Mouse (Mus musculus) liver, postnatal 0 days (tissue): Measurements from ENCODE around the gene Smarca4. TPM values are rescaled to one million over a fixed set of nuclear protein-coding genes. Genes with fewer than 3 reads are reported as not detected.

ENCODE experiments used
- ATAC-seq: fragments of 200-750 bp; cut with Nextera tagmentation; 2 replicates; pipeline ENCODE4 v1.8.0; 2017; ENCODE audit warnings: mild to moderate bottlenecking, moderate library complexity
- DNase-seq: peaks from one replicate; pipeline ENCODE4 v3.0.0-alpha.2; 2016
- H3K27ac ChIP-seq: fragments of 300-500 bp; sonication (generic); 2 replicates; pipeline ENCODE4 v1.5.1; 2014; ENCODE audit warnings: antibody characterized with exemption, moderate library complexity, mild to moderate bottlenecking, low read depth
- H3K27me3 ChIP-seq: fragments of 300-500 bp; sonication (generic); 2 replicates; pipeline ENCODE4 v1.6.1; 2014; ENCODE audit warnings: low read length, control low read depth, mixed read lengths; ENCODE audit not compliant: insufficient read depth
- H3K36me3 ChIP-seq: fragments of 300-500 bp; sonication (generic); replicated peaks from 2 replicates; pipeline ENCODE4 v1.6.1; 2014; ENCODE audit warnings: mild to moderate bottlenecking, control low read depth, low read length, moderate library complexity, mixed read lengths; ENCODE audit not compliant: insufficient read depth
- H3K4me1 ChIP-seq: fragments of 300-500 bp; sonication (generic); 2 replicates; pipeline ENCODE4 v1.6.1; 2014; ENCODE audit warnings: antibody characterized with exemption, mild to moderate bottlenecking, control low read depth; ENCODE audit not compliant: insufficient read depth
- H3K4me2 ChIP-seq: fragments of 300-500 bp; sonication (generic); 2 replicates; pipeline ENCODE4 v1.6.1; 2014; ENCODE audit warnings: low read depth, mild to moderate bottlenecking, low read length, moderate library complexity, mixed read lengths
- H3K4me3 ChIP-seq: fragments of 300-500 bp; sonication (generic); 2 replicates; pipeline ENCODE4 v1.5.1; 2014; ENCODE audit warnings: low read depth, low read length
- H3K9ac ChIP-seq: fragments of 300-500 bp; sonication (generic); replicated peaks from 2 replicates; pipeline ENCODE4 v1.6.1; 2014; ENCODE audit warnings: mild to moderate bottlenecking, moderate library complexity
- H3K9me3 ChIP-seq: fragments of 300-500 bp; sonication (generic); 2 replicates; pipeline ENCODE4 v1.6.1; 2016; ENCODE audit warnings: mild to moderate bottlenecking, control low read depth, low read length, mixed read lengths
- CTCF ChIP-seq: sonication (generic); IDR thresholded peaks from 2 replicates; pipeline ENCODE4 v1.5.1; 2016; ENCODE audit warnings: antibody characterized with exemption, low read depth
- EP300 ChIP-seq: IDR thresholded peaks from 2 replicates; pipeline ENCODE4 v1.6.1; 2016; ENCODE audit warnings: antibody characterized with exemption, low read depth, mild to moderate bottlenecking
- WGBS: fragments of 180-500 bp; shearing (Covaris S2); extraction: QIAGEN DNeasy Blood & Tissue Kit; methylation state at CpG from one replicate; pipeline ENCODE4 v1.1.7; 2014; ENCODE audit not compliant: insufficient replicate concordance; 5-methylcytosine and 5-hydroxymethylcytosine counted together
- polyA plus RNA-seq: library from polyadenylated mRNA; unstranded; fragments of >200 nt; fragmentation: Nextera tagmentation; extraction: Ambion mirVana; gene quantifications from 2 replicates; pipeline ENCODE4 v1.2.1, GENCODE M21; 2015

Gene Smarca4
- polyA plus RNA-seq, 1 experiment from 2014 or later: 14.3 TPM

GRCm38 (mm10) chr9:21635639-21636038 lies 19.7 kb downstream of the Smarca4 start:
- WGBS: 90% methylated on average over 7 of the region's 7 CpGs

GRCm38 (mm10) chr9:21639031-21639430 lies 23.1 kb downstream of the Smarca4 start:
- Histone ChIP-seq H3K9me3 (no peaks in the 10 kb centered on the region), H3K27ac (no peak overlapping the region), H3K4me1 (no peaks in the 10 kb centered on the region), H3K27me3 (no peaks in the 10 kb centered on the region), H3K36me3 (peaks cover 96% of the 10 kb centered on the region), H3K4me2 (no peak overlapping the region), H3K9ac (no peak overlapping the region), H3K4me3 (no peak overlapping the region)
- ATAC-seq (no peak), DNase-seq (no peak)
- TF ChIP-seq EP300 (no peak), CTCF (no peak)
- WGBS: 88% methylated on average over 11 of the region's 11 CpGs

More at GRCm38 (mm10) chr9:21635639-21636038, 19.7 kb downstream of the Smarca4 start:
- DNase-seq (no peak), ATAC-seq (no peak)
- Histone ChIP-seq H3K27ac (no peak overlapping the region), H3K27me3 (no peaks in the 10 kb centered on the region), H3K4me3 (no peak overlapping the region), H3K9me3 (no peaks in the 10 kb centered on the region), H3K9ac (no peak overlapping the region), H3K36me3 (peaks cover 82% of the 10 kb centered on the region), H3K4me1 (no peaks in the 10 kb centered on the region), H3K4me2 (no peak overlapping the region)
- TF ChIP-seq CTCF (no peak), EP300 (no peak)

- no peak for ATAC-seq
- Histone ChIP-seq H3K9me3 (no peaks in the 10 kb centered on the region), H3K36me3 (peaks cover 84% of the 10 kb centered on the region), H3K9ac (no peak overlapping the region), H3K27ac (no peak overlapping the region), H3K4me3 (no peak overlapping the region), H3K4me2 (no peak overlapping the region), H3K4me1 (no peaks in the 10 kb centered on the region), H3K27me3 (no peaks in the 10 kb centered on the region)
- no peak for DNase-seq
- 90% methylated on average over 3 of the region's 3 CpGs for WGBS
- TF ChIP-seq EP300 (no peak), CTCF (no peak)
Observed at GRCm38 (mm10) chr9:21646366-21646765, 30.4 kb downstream of the Smarca4 start.

GRCm38 (mm10) chr9:21647721-21648120 lies 31.8 kb downstream of the Smarca4 start:
- WGBS: 83% methylated on average over 6 of the region's 6 CpGs
- Histone ChIP-seq H3K9ac (no peak overlapping the region), H3K4me1 (no peaks in the 10 kb centered on the region), H3K9me3 (no peaks in the 10 kb centered on the region), H3K27ac (no peak overlapping the region), H3K4me2 (no peak overlapping the region), H3K27me3 (no peaks in the 10 kb centered on the region), H3K4me3 (no peak overlapping the region), H3K36me3 (peaks cover 80% of the 10 kb centered on the region)
- ATAC-seq (no peak), DNase-seq (no peak)
- TF ChIP-seq CTCF (no peak), EP300 (no peak)

- ATAC-seq (no peak), DNase-seq (no peak)
- Histone ChIP-seq H3K4me3 (no peak overlapping the region), H3K4me1 (no peaks in the 10 kb centered on the region), H3K27me3 (no peaks in the 10 kb centered on the region), H3K27ac (no peak overlapping the region), H3K9ac (no peak overlapping the region), H3K36me3 (peaks cover 78% of the 10 kb centered on the region), H3K4me2 (no peak overlapping the region), H3K9me3 (no peaks in the 10 kb centered on the region)
- 88% methylated on average over 5 of the region's 5 CpGs for WGBS
- TF ChIP-seq CTCF (no peak), EP300 (no peak)
Observed at GRCm38 (mm10) chr9:21652263-21652662, 36.3 kb downstream of the Smarca4 start.

- no peak overlapping the region for H3K4me2 ChIP-seq
- H3K9ac ChIP-seq: no peak overlapping the region
- no peak for TF ChIP-seq EP300
- TF ChIP-seq CTCF: no peak
- no peaks in the 10 kb centered on the region for H3K4me1 ChIP-seq
- H3K36me3 ChIP-seq: peaks cover 69% of the 10 kb centered on the region
- no peak for DNase-seq
- no peak for ATAC-seq
- no peaks in the 10 kb centered on the region for H3K27me3 ChIP-seq
- 68% methylated on average over 2 of the region's 2 CpGs for WGBS
- no peak overlapping the region for H3K27ac ChIP-seq
- no peak overlapping the region for H3K4me3 ChIP-seq
- no peaks in the 10 kb centered on the region for H3K9me3 ChIP-seq
Observed at GRCm38 (mm10) chr9:21653253-21653652, 37.3 kb downstream of the Smarca4 start.

GRCm38 (mm10) chr9:21662034-21662433 lies 46.1 kb downstream of the Smarca4 start:
- Histone ChIP-seq H3K27ac (no peak overlapping the region), H3K9me3 (no peaks in the 10 kb centered on the region), H3K9ac (no peak overlapping the region), H3K36me3 (peaks cover 80% of the 10 kb centered on the region), H3K4me1 (no peaks in the 10 kb centered on the region), H3K4me2 (no peak overlapping the region), H3K27me3 (no peaks in the 10 kb centered on the region), H3K4me3 (no peak overlapping the region)
- whole genome bisulfite sequencing: 89% methylated on average over 5 of the region's 5 CpGs
- no peak for DNase-seq
- no peak for TF ChIP-seq CTCF
- TF ChIP-seq EP300: no peak
- ATAC-seq: no peak
